Mouse (Mus musculus): ENCODE measurements around the gene Gja4. TPM values are rescaled to one million over a fixed set of nuclear protein-coding genes. Genes with fewer than 3 reads are reported as not detected.
A peak's percentile ranks its signal among the peaks of the same experiment; 100 is the strongest.

Gene Gja4
- polyA plus RNA-seq, 1 experiment from 2014 or later: 7.3 TPM

- H3K27ac ChIP-seq (replicated peaks): no peak within 1 kb of the TSS
- H3K36me3 ChIP-seq (ENCODE audit: control insufficient read depth, insufficient read depth, low read length): no peaks in the 10 kb centered on the region
- H3K4me3 ChIP-seq (ENCODE audit: low read depth, low read length): no peak within 1 kb of the TSS
- 46% methylated on average over 8 of the region's 8 CpGs for WGBS
- no peaks in the 10 kb centered on the region for H3K27me3 ChIP-seq (ENCODE audit: control insufficient read depth, insufficient read depth, low read length)
- H3K9me3 ChIP-seq (ENCODE audit: control insufficient read depth, low read length): no peaks in the 10 kb centered on the region
- H3K4me1 ChIP-seq (replicated peaks; ENCODE audit: control insufficient read depth, insufficient read depth): no peaks in the 10 kb centered on the region
- no peak for TF ChIP-seq CTCF (IDR thresholded peaks at IDR 0.05; ENCODE audit: low read depth)
- no peak for TF ChIP-seq EP300 (optimal IDR thresholded peaks at IDR 0.05)
- H3K4me2 ChIP-seq (replicated peaks; ENCODE audit: low read depth): no peak within 1 kb of the TSS; the same call in 1 of the 2 replicates
- H3K9ac ChIP-seq (ENCODE audit: low read length): no peak within 1 kb of the TSS
- ATAC-seq (ENCODE audit: low FRiP score, low TSS enrichment): 0 out of 2 replicates have a peak, but pooled peaks have one; percentile 20
- no peak for DNase-seq (ENCODE audit: low spot score)
Observed at GRCm38 (mm10) chr4:127353951-127354438, 40.2 kb upstream of the Gja4 start, which contains the start of gene Gjb4. Gjb4 (minus strand) TSS chr4:127354081.

- H3K4me2 ChIP-seq (replicated peaks; ENCODE audit: low read depth): no peak overlapping the region
- WGBS: 27% methylated on average over 1 of the region's 1 CpGs
- H3K4me3 ChIP-seq (ENCODE audit: low read depth, low read length): no peak overlapping the region
- H3K9ac ChIP-seq (ENCODE audit: low read length): no peak overlapping the region
- no peak for DNase-seq (ENCODE audit: low spot score)
- ATAC-seq (ENCODE audit: low FRiP score, low TSS enrichment): no peak
- no peaks in the 10 kb centered on the region for H3K4me1 ChIP-seq (replicated peaks; ENCODE audit: control insufficient read depth, insufficient read depth)
- H3K36me3 ChIP-seq (ENCODE audit: control insufficient read depth, insufficient read depth, low read length): no peaks in the 10 kb centered on the region
- H3K27ac ChIP-seq (replicated peaks): no peak overlapping the region
- no peak for TF ChIP-seq EP300 (optimal IDR thresholded peaks at IDR 0.05)
- no peak for TF ChIP-seq CTCF (IDR thresholded peaks at IDR 0.05; ENCODE audit: low read depth)
- no peaks in the 10 kb centered on the region for H3K9me3 ChIP-seq (ENCODE audit: control insufficient read depth, low read length)
- no peaks in the 10 kb centered on the region for H3K27me3 ChIP-seq (ENCODE audit: control insufficient read depth, insufficient read depth, low read length)
Observed at GRCm38 (mm10) chr4:127352594-127352993, 38.8 kb upstream of the Gja4 start.

GRCm38 (mm10) chr4:127349560-127350300 is 35.9 kb upstream of the Gja4 start:
- DNase-seq (ENCODE audit: low spot score) (no peak), ATAC-seq (ENCODE audit: low FRiP score, low TSS enrichment) (no peak)
- Histone ChIP-seq H3K4me2 (replicated peaks; ENCODE audit: low read depth) (no peak overlapping the region), H3K4me3 (ENCODE audit: low read depth, low read length) (no peak overlapping the region), H3K9ac (ENCODE audit: low read length) (no peak overlapping the region), H3K27ac (replicated peaks) (no peak overlapping the region), H3K27me3 (ENCODE audit: control insufficient read depth, insufficient read depth, low read length) (no peaks in the 10 kb centered on the region), H3K4me1 (replicated peaks; ENCODE audit: control insufficient read depth, insufficient read depth) (no peaks in the 10 kb centered on the region), H3K9me3 (ENCODE audit: control insufficient read depth, low read length) (no peaks in the 10 kb centered on the region), H3K36me3 (ENCODE audit: control insufficient read depth, insufficient read depth, low read length) (no peaks in the 10 kb centered on the region)
- TF ChIP-seq CTCF (IDR thresholded peaks at IDR 0.05; ENCODE audit: low read depth) (no peak), EP300 (optimal IDR thresholded peaks at IDR 0.05) (no peak)
- WGBS: 28% methylated on average over 4 of the region's 4 CpGs

GRCm38 (mm10) chr4:127345000-127345399 is 31.2 kb upstream of the Gja4 start:
- DNase-seq (ENCODE audit: low spot score) (no peak), ATAC-seq (ENCODE audit: low FRiP score, low TSS enrichment) (no peak)
- WGBS: 57% methylated on average over 5 of the region's 5 CpGs
- TF ChIP-seq EP300 (optimal IDR thresholded peaks at IDR 0.05): no peak
- no peak for TF ChIP-seq CTCF (IDR thresholded peaks at IDR 0.05; ENCODE audit: low read depth)
- no peak overlapping the region for H3K4me3 ChIP-seq (ENCODE audit: low read depth, low read length)
- H3K27me3 ChIP-seq (ENCODE audit: control insufficient read depth, insufficient read depth, low read length): no peaks in the 10 kb centered on the region
- H3K9ac ChIP-seq (ENCODE audit: low read length): no peak overlapping the region
- no peaks in the 10 kb centered on the region for H3K36me3 ChIP-seq (ENCODE audit: control insufficient read depth, insufficient read depth, low read length)
- H3K4me2 ChIP-seq (replicated peaks; ENCODE audit: low read depth): no peak overlapping the region
- no peaks in the 10 kb centered on the region for H3K4me1 ChIP-seq (replicated peaks; ENCODE audit: control insufficient read depth, insufficient read depth)
- H3K27ac ChIP-seq (replicated peaks): no peak overlapping the region
- no peaks in the 10 kb centered on the region for H3K9me3 ChIP-seq (ENCODE audit: control insufficient read depth, low read length)

GRCm38 (mm10) chr4:127341372-127341771 is 27.5 kb upstream of the Gja4 start:
- 35% methylated on average over 6 of the region's 6 CpGs for WGBS
- Histone ChIP-seq H3K27me3 (ENCODE audit: control insufficient read depth, insufficient read depth, low read length) (no peaks in the 10 kb centered on the region), H3K9me3 (ENCODE audit: control insufficient read depth, low read length) (no peaks in the 10 kb centered on the region), H3K9ac (ENCODE audit: low read length) (no peak overlapping the region), H3K4me3 (ENCODE audit: low read depth, low read length) (no peak overlapping the region), H3K27ac (replicated peaks) (no peak overlapping the region), H3K4me2 (replicated peaks; ENCODE audit: low read depth) (no peak overlapping the region), H3K36me3 (ENCODE audit: control insufficient read depth, insufficient read depth, low read length) (no peaks in the 10 kb centered on the region), H3K4me1 (replicated peaks; ENCODE audit: control insufficient read depth, insufficient read depth) (no peaks in the 10 kb centered on the region)
- TF ChIP-seq EP300 (optimal IDR thresholded peaks at IDR 0.05): no peak
- no peak for TF ChIP-seq CTCF (IDR thresholded peaks at IDR 0.05; ENCODE audit: low read depth)
- DNase-seq (ENCODE audit: low spot score) (no peak), ATAC-seq (ENCODE audit: low FRiP score, low TSS enrichment) (peak; percentile 40; the same call in 1 of the 2 replicates)

- ATAC-seq (ENCODE audit: low FRiP score, low TSS enrichment): no peak
- no peak overlapping the region for H3K27ac ChIP-seq (replicated peaks)
- H3K4me1 ChIP-seq (replicated peaks; ENCODE audit: control insufficient read depth, insufficient read depth): no peaks in the 10 kb centered on the region
- no peak overlapping the region for H3K4me3 ChIP-seq (ENCODE audit: low read depth, low read length)
- no peaks in the 10 kb centered on the region for H3K9me3 ChIP-seq (ENCODE audit: control insufficient read depth, low read length)
- TF ChIP-seq EP300 (optimal IDR thresholded peaks at IDR 0.05) (no peak), CTCF (IDR thresholded peaks at IDR 0.05; ENCODE audit: low read depth) (no peak)
- no peaks in the 10 kb centered on the region for H3K27me3 ChIP-seq (ENCODE audit: control insufficient read depth, insufficient read depth, low read length)
- WGBS: 82% methylated on average over 5 of the region's 5 CpGs
- no peak overlapping the region for H3K4me2 ChIP-seq (replicated peaks; ENCODE audit: low read depth)
- H3K36me3 ChIP-seq (ENCODE audit: control insufficient read depth, insufficient read depth, low read length): no peaks in the 10 kb centered on the region
- DNase-seq (ENCODE audit: low spot score): no peak
- H3K9ac ChIP-seq (ENCODE audit: low read length): no peak overlapping the region
Observed at GRCm38 (mm10) chr4:127337668-127338067, 23.8 kb upstream of the Gja4 start.
